Mouse (Mus musculus): Measurements from ENCODE around the gene Npr1. TPM values are rescaled to one million over a fixed set of nuclear protein-coding genes. Genes with fewer than 3 reads are reported as not detected.

Npr1 gene
- polyA plus RNA-seq, 1 experiment from 2014 or later: 2.1 TPM

- 13% methylated on average over 37 of the region's 37 CpGs for whole genome bisulfite sequencing
Measured at GRCm38 (mm10) chr3:90464552-90465080, 1.1 kb downstream of the Npr1 start.

GRCm38 (mm10) chr3:90462579-90462978, 3.1 kb downstream of the Npr1 start:
- H3K9ac ChIP-seq (replicated peaks; ENCODE audit: low read depth, low read length): no peak overlapping the region
- H3K4me2 ChIP-seq (ENCODE audit: low read length): no peak overlapping the region
- H3K4me3 ChIP-seq (replicated peaks; ENCODE audit: low read length): no peak overlapping the region
- H3K9me3 ChIP-seq (ENCODE audit: control insufficient read depth, low read length): no peaks in the 10 kb centered on the region
- H3K4me1 ChIP-seq (replicated peaks; ENCODE audit: control insufficient read depth, insufficient read depth, low read length): peaks cover 18% of the 10 kb centered on the region
- ATAC-seq: no peak
- H3K27ac ChIP-seq (ENCODE audit: low read length): no peak overlapping the region
- H3K36me3 ChIP-seq (ENCODE audit: control insufficient read depth, insufficient read depth): no peaks in the 10 kb centered on the region
- peaks cover 36% of the 10 kb centered on the region for H3K27me3 ChIP-seq (replicated peaks; ENCODE audit: control insufficient read depth, insufficient read depth, low read length)
- WGBS: 27% methylated on average over 7 of the region's 7 CpGs

More at GRCm38 (mm10) chr3:90464552-90465080, 1.1 kb downstream of the Npr1 start:
- Histone ChIP-seq H3K36me3 (ENCODE audit: control insufficient read depth, insufficient read depth) (no peaks in the 10 kb centered on the region), H3K27me3 (replicated peaks; ENCODE audit: control insufficient read depth, insufficient read depth, low read length) (peaks cover 39% of the 10 kb centered on the region), H3K4me3 (replicated peaks; ENCODE audit: low read length) (peak overlapping the region; percentile 50), H3K4me2 (ENCODE audit: low read length) (peak overlapping the region; percentile 99), H3K9me3 (ENCODE audit: control insufficient read depth, low read length) (no peaks in the 10 kb centered on the region), H3K9ac (replicated peaks; ENCODE audit: low read depth, low read length) (no peak overlapping the region; the same call in 1 of the 2 replicates), H3K27ac (ENCODE audit: low read length) (no peak overlapping the region), H3K4me1 (replicated peaks; ENCODE audit: control insufficient read depth, insufficient read depth, low read length) (peaks cover 18% of the 10 kb centered on the region)
- no peak; the same call in 1 of the 2 replicates for ATAC-seq

- Histone ChIP-seq H3K4me3 (replicated peaks; ENCODE audit: low read length) (no peak overlapping the region), H3K9me3 (ENCODE audit: control insufficient read depth, low read length) (no peaks in the 10 kb centered on the region), H3K4me2 (ENCODE audit: low read length) (no peak overlapping the region), H3K4me1 (replicated peaks; ENCODE audit: control insufficient read depth, insufficient read depth, low read length) (peaks cover 18% of the 10 kb centered on the region), H3K27me3 (replicated peaks; ENCODE audit: control insufficient read depth, insufficient read depth, low read length) (peaks cover 36% of the 10 kb centered on the region), H3K27ac (ENCODE audit: low read length) (no peak overlapping the region), H3K36me3 (ENCODE audit: control insufficient read depth, insufficient read depth) (no peaks in the 10 kb centered on the region), H3K9ac (replicated peaks; ENCODE audit: low read depth, low read length) (no peak overlapping the region)
- no peak for ATAC-seq
- 87% methylated on average over 3 of the region's 3 CpGs for WGBS
Measured at GRCm38 (mm10) chr3:90461935-90462334, 3.7 kb downstream of the Npr1 start.

- Histone ChIP-seq H3K4me2 (ENCODE audit: low read length) (no peak overlapping the region), H3K4me1 (replicated peaks; ENCODE audit: control insufficient read depth, insufficient read depth, low read length) (peaks cover 7% of the 10 kb centered on the region), H3K9me3 (ENCODE audit: control insufficient read depth, low read length) (no peaks in the 10 kb centered on the region), H3K4me3 (replicated peaks; ENCODE audit: low read length) (no peak overlapping the region), H3K36me3 (ENCODE audit: control insufficient read depth, insufficient read depth) (no peaks in the 10 kb centered on the region), H3K27me3 (replicated peaks; ENCODE audit: control insufficient read depth, insufficient read depth, low read length) (peaks cover 29% of the 10 kb centered on the region), H3K27ac (ENCODE audit: low read length) (no peak overlapping the region), H3K9ac (replicated peaks; ENCODE audit: low read depth, low read length) (no peak overlapping the region)
- 81% methylated on average over 5 of the region's 5 CpGs for WGBS
- no peak for ATAC-seq
Measured at GRCm38 (mm10) chr3:90460315-90460714, 5.4 kb downstream of the Npr1 start.

GRCm38 (mm10) chr3:90459727-90460126, 5.9 kb downstream of the Npr1 start:
- H3K27me3 ChIP-seq (replicated peaks; ENCODE audit: control insufficient read depth, insufficient read depth, low read length): peaks cover 24% of the 10 kb centered on the region
- no peak overlapping the region for H3K27ac ChIP-seq (ENCODE audit: low read length)
- no peak overlapping the region for H3K4me3 ChIP-seq (replicated peaks; ENCODE audit: low read length)
- ATAC-seq: no peak
- WGBS: 83% methylated on average over 9 of the region's 9 CpGs
- H3K9me3 ChIP-seq (ENCODE audit: control insufficient read depth, low read length): no peaks in the 10 kb centered on the region
- no peak overlapping the region for H3K4me2 ChIP-seq (ENCODE audit: low read length)
- H3K4me1 ChIP-seq (replicated peaks; ENCODE audit: control insufficient read depth, insufficient read depth, low read length): 0 out of 2 replicates have a peak, but pooled peaks cover 1% of the 10 kb centered on the region
- H3K36me3 ChIP-seq (ENCODE audit: control insufficient read depth, insufficient read depth): no peaks in the 10 kb centered on the region
- H3K9ac ChIP-seq (replicated peaks; ENCODE audit: low read depth, low read length): no peak overlapping the region

- Histone ChIP-seq H3K4me1 (replicated peaks; ENCODE audit: control insufficient read depth, insufficient read depth, low read length) (no peaks in the 10 kb centered on the region), H3K27me3 (replicated peaks; ENCODE audit: control insufficient read depth, insufficient read depth, low read length) (no peaks in the 10 kb centered on the region; the same call in 1 of the 2 replicates), H3K4me3 (replicated peaks; ENCODE audit: low read length) (no peak overlapping the region), H3K9me3 (ENCODE audit: control insufficient read depth, low read length) (no peaks in the 10 kb centered on the region), H3K27ac (ENCODE audit: low read length) (no peak overlapping the region), H3K36me3 (ENCODE audit: control insufficient read depth, insufficient read depth) (no peaks in the 10 kb centered on the region), H3K9ac (replicated peaks; ENCODE audit: low read depth, low read length) (no peak overlapping the region), H3K4me2 (ENCODE audit: low read length) (no peak overlapping the region)
- ATAC-seq: no peak
- 87% methylated on average over 14 of the region's 14 CpGs for WGBS
Measured at GRCm38 (mm10) chr3:90454931-90455330, 10.7 kb downstream of the Npr1 start.

GRCm38 (mm10) chr3:90451396-90452095, 14.1 kb downstream of the Npr1 start:
- Histone ChIP-seq H3K27ac (ENCODE audit: low read length) (no peak overlapping the region), H3K9me3 (ENCODE audit: control insufficient read depth, low read length) (no peaks in the 10 kb centered on the region), H3K36me3 (ENCODE audit: control insufficient read depth, insufficient read depth) (no peaks in the 10 kb centered on the region), H3K27me3 (replicated peaks; ENCODE audit: control insufficient read depth, insufficient read depth, low read length) (no peaks in the 10 kb centered on the region; the same call in 1 of the 2 replicates), H3K4me2 (ENCODE audit: low read length) (no peak overlapping the region), H3K4me3 (replicated peaks; ENCODE audit: low read length) (no peak overlapping the region), H3K9ac (replicated peaks; ENCODE audit: low read depth, low read length) (no peak overlapping the region), H3K4me1 (replicated peaks; ENCODE audit: control insufficient read depth, insufficient read depth, low read length) (peaks cover 6% of the 10 kb centered on the region)
- WGBS: 63% methylated on average over 10 of the region's 10 CpGs
- no peak for ATAC-seq

GRCm38 (mm10) chr3:90450874-90451273, 14.8 kb downstream of the Npr1 start:
- Histone ChIP-seq H3K36me3 (ENCODE audit: control insufficient read depth, insufficient read depth) (no peaks in the 10 kb centered on the region), H3K9me3 (ENCODE audit: control insufficient read depth, low read length) (no peaks in the 10 kb centered on the region), H3K9ac (replicated peaks; ENCODE audit: low read depth, low read length) (no peak overlapping the region), H3K27me3 (replicated peaks; ENCODE audit: control insufficient read depth, insufficient read depth, low read length) (no peaks in the 10 kb centered on the region; the same call in 1 of the 2 replicates), H3K4me2 (ENCODE audit: low read length) (no peak overlapping the region), H3K27ac (ENCODE audit: low read length) (no peak overlapping the region), H3K4me1 (replicated peaks; ENCODE audit: control insufficient read depth, insufficient read depth, low read length) (peaks cover 10% of the 10 kb centered on the region), H3K4me3 (replicated peaks; ENCODE audit: low read length) (no peak overlapping the region)
- ATAC-seq: no peak
- 49% methylated on average over 10 of the region's 12 CpGs for WGBS

- Histone ChIP-seq H3K9ac (replicated peaks; ENCODE audit: low read depth, low read length) (no peak overlapping the region), H3K4me2 (ENCODE audit: low read length) (no peak overlapping the region), H3K9me3 (ENCODE audit: control insufficient read depth, low read length) (no peaks in the 10 kb centered on the region), H3K27me3 (replicated peaks; ENCODE audit: control insufficient read depth, insufficient read depth, low read length) (no peaks in the 10 kb centered on the region; the same call in 1 of the 2 replicates), H3K4me1 (replicated peaks; ENCODE audit: control insufficient read depth, insufficient read depth, low read length) (peaks cover 10% of the 10 kb centered on the region), H3K4me3 (replicated peaks; ENCODE audit: low read length) (no peak overlapping the region), H3K27ac (ENCODE audit: low read length) (no peak overlapping the region), H3K36me3 (ENCODE audit: control insufficient read depth, insufficient read depth) (no peaks in the 10 kb centered on the region)
- ATAC-seq: no peak
- WGBS: 16% methylated on average over 6 of the region's 6 CpGs
Measured at GRCm38 (mm10) chr3:90448626-90449025, 17.0 kb downstream of the Npr1 start.
